Mouse (Mus musculus) heart, postnatal 25 days (tissue): Measurements from ENCODE around the gene Aurkaip1. TPM values are rescaled to one million over a fixed set of nuclear protein-coding genes. Genes with fewer than 3 reads are reported as not detected.

ENCODE experiments used
- DNase-seq: peaks from one replicate; pipeline ENCODE4 v3.0.0; 2022; ENCODE audit warnings: low spot score
- intact Hi-C: fragments of 180-260 bp; cut with DNase I; formaldehyde crosslinking; loops from one replicate; pipeline ENCODE4 v1.15.1; 2025
- total RNA-seq, 2 experiments: library from RNA; stranded (reverse); gene quantifications; 2 replicates each; pipeline ENCODE4 v1.2.3; 2021

Gene Aurkaip1
- total RNA-seq, 2 experiments from 2014 or later = 108 to 109 TPM

GRCm38 (mm10) chr4:155821025-155821424 lies 10.0 kb upstream of the Aurkaip1 start:
- no peak for DNase-seq
- intact Hi-C loops = no loop called here

GRCm38 (mm10) chr4:155823443-155823842 lies 7.6 kb upstream of the Aurkaip1 start:
- intact Hi-C loops = no loop called here
- no peak for DNase-seq

GRCm38 (mm10) chr4:155829866-155830265 lies 1.2 kb upstream of the Aurkaip1 start:
- no peak for DNase-seq
- intact Hi-C loops = loop anchor here (2.0 to 5.0 kb wide), 3 partner anchors 17 to 112 kb away; partner anchors contain the start of genes Acap3, Ccnl2, Pusl1 and Ube2j2

GRCm38 (mm10) chr4:155830596-155830995 lies 476 bp upstream of the Aurkaip1 start:
- no peak for DNase-seq
- intact Hi-C loops = loop anchor here (2.0 to 5.0 kb wide), 3 partner anchors 18 to 112 kb away; partner anchors contain the start of genes Acap3, Ccnl2, Pusl1 and Ube2j2

GRCm38 (mm10) chr4:155831831-155832230 lies 759 bp downstream of the Aurkaip1 start:
- DNase-seq = no peak
- intact Hi-C loops = loop anchor here (2.0 to 5.0 kb wide), 3 partner anchors 19 to 110 kb away; partner anchors contain the start of genes Acap3, Ccnl2, Pusl1 and Ube2j2

- intact Hi-C loops = loop anchor here (5.0 kb wide), 2 partner anchors 60 to 110 kb away; partner anchors contain the start of genes Acap3, Pusl1 and Ube2j2
- DNase-seq = no peak
Observed at GRCm38 (mm10) chr4:155832321-155832720, 1.2 kb downstream of the Aurkaip1 start.

- DNase-seq = no peak
- intact Hi-C loops = loop anchor here (5.0 kb wide), 2 partner anchors 59 to 109 kb away; partner anchors contain the start of genes Acap3, Pusl1 and Ube2j2
Observed at GRCm38 (mm10) chr4:155833234-155833633, 2.2 kb downstream of the Aurkaip1 start.

GRCm38 (mm10) chr4:155833836-155834235 lies 2.8 kb downstream of the Aurkaip1 start:
- peak; percentile 75 for DNase-seq
- intact Hi-C loops = loop anchor here (5.0 kb wide), 2 partner anchors 58 to 108 kb away; partner anchors contain the start of genes Acap3, Pusl1 and Ube2j2

- intact Hi-C loops = no loop called here
- DNase-seq = peak; percentile 69
Observed at GRCm38 (mm10) chr4:155837404-155838010, 6.4 kb downstream of the Aurkaip1 start.

GRCm38 (mm10) chr4:155838187-155839153 lies 7.4 kb downstream of the Aurkaip1 start:
- DNase-seq = peak; percentile 62
- intact Hi-C loops = no loop called here

GRCm38 (mm10) chr4:155839483-155839910 lies 8.4 kb downstream of the Aurkaip1 start, which contains the start of gene Mxra8:
Gene Mxra8, plus strand, starts transcription at chr4:155839680.
- DNase-seq = peak; percentile 94
- intact Hi-C loops = no loop called here

GRCm38 (mm10) chr4:155840076-155841002 lies 9.3 kb downstream of the Aurkaip1 start:
- intact Hi-C loops = no loop called here
- DNase-seq = no peak

- intact Hi-C loops = no loop called here
- peak; percentile 60 for DNase-seq
Observed at GRCm38 (mm10) chr4:155841003-155841454, 10.0 kb downstream of the Aurkaip1 start.

- no peak for DNase-seq
- intact Hi-C loops = no loop called here
Observed at GRCm38 (mm10) chr4:155841651-155842270, 10.7 kb downstream of the Aurkaip1 start.

- intact Hi-C loops = no loop called here
- no peak for DNase-seq
Observed at GRCm38 (mm10) chr4:155843231-155843630, 12.2 kb downstream of the Aurkaip1 start.

- intact Hi-C loops = loop anchor here (1.0 to 5.0 kb wide), 2 partner anchors 47 to 95 kb away; partner anchors contain the start of gene Ube2j2
- peak; percentile 88 for DNase-seq
Observed at GRCm38 (mm10) chr4:155846871-155847578, 16.0 kb downstream of the Aurkaip1 start, which contains the start of gene Dvl1. Gene Dvl1, plus strand, starts transcription at chr4:155847402.

- DNase-seq = no peak
- intact Hi-C loops = loop anchor here (1.0 to 5.0 kb wide), 3 partner anchors 21 to 95 kb away; partner anchors contain the start of genes Cptp, Ints11 and Ube2j2
Observed at GRCm38 (mm10) chr4:155847591-155848352, 16.7 kb downstream of the Aurkaip1 start.
